Mouse (Mus musculus) liver, embryonic 15.5 days (tissue): ENCODE results near the gene Clybl. TPM values are rescaled to one million over a fixed set of nuclear protein-coding genes. Genes with fewer than 3 reads are reported as not detected.

Source experiments
- ATAC-seq: fragments of 200-750 bp; cut with Nextera tagmentation; 2 replicates; pipeline ENCODE4 v1.8.0; 2017; ENCODE audit warnings: moderate number of reproducible peaks, mild to moderate bottlenecking, moderate library complexity; ENCODE audit not compliant: insufficient read depth
- H3K27ac ChIP-seq: fragments of 300-500 bp; sonication (generic); replicated peaks from 2 replicates; pipeline ENCODE4 v1.5.1; 2015; ENCODE audit warnings: mild to moderate bottlenecking, inconsistent platforms
- H3K27me3 ChIP-seq: fragments of 300-500 bp; sonication (generic); 2 replicates; pipeline ENCODE4 v1.6.1; 2015; ENCODE audit warnings: mild to moderate bottlenecking, inconsistent platforms
- H3K36me3 ChIP-seq: fragments of 300-500 bp; sonication (generic); replicated peaks from 2 replicates; pipeline ENCODE4 v1.6.1; 2015; ENCODE audit warnings: moderate library complexity, mild to moderate bottlenecking, inconsistent platforms
- H3K4me1 ChIP-seq: fragments of 300-500 bp; sonication (generic); replicated peaks from 2 replicates; pipeline ENCODE4 v1.6.1; 2015; ENCODE audit warnings: inconsistent platforms
- H3K4me2 ChIP-seq: fragments of 300-500 bp; sonication (generic); 2 replicates; pipeline ENCODE4 v1.6.1; 2015; ENCODE audit warnings: moderate library complexity, mild to moderate bottlenecking, inconsistent platforms
- H3K4me3 ChIP-seq: fragments of 300-500 bp; sonication (generic); replicated peaks from 2 replicates; pipeline ENCODE4 v1.5.1; 2015; ENCODE audit warnings: mild to moderate bottlenecking, inconsistent platforms
- H3K9ac ChIP-seq: fragments of 300-500 bp; sonication (generic); 2 replicates; pipeline ENCODE4 v1.6.1; 2015; ENCODE audit warnings: moderate library complexity, mild to moderate bottlenecking, inconsistent platforms
- H3K9me3 ChIP-seq: fragments of 300-500 bp; sonication (generic); replicated peaks from 2 replicates; pipeline ENCODE4 v1.6.1; 2016; ENCODE audit warnings: inconsistent platforms
- WGBS: fragments of 180-500 bp; shearing (Covaris S2); methylation state at CpG from one replicate; pipeline ENCODE4 v1.1.7; 2015; ENCODE audit warnings: mixed read lengths; ENCODE audit not compliant: insufficient replicate concordance; 5-methylcytosine and 5-hydroxymethylcytosine counted together
- polyA plus RNA-seq: library from polyadenylated mRNA; unstranded; fragments of >200 nt; fragmentation: Nextera tagmentation; extraction: Ambion mirVana; gene quantifications from 2 replicates; pipeline ENCODE4 v1.2.1, GENCODE M21; 2015

Gene Clybl
- polyA plus RNA-seq, 1 experiment from 2014 or later, result 23.6 TPM

- Histone ChIP-seq H3K4me2 (no peak overlapping the region), H3K27me3 (peaks cover 24% of the 10 kb centered on the region), H3K36me3 (no peaks in the 10 kb centered on the region), H3K9ac (no peak overlapping the region), H3K27ac (no peak overlapping the region), H3K4me3 (no peak overlapping the region), H3K4me1 (no peaks in the 10 kb centered on the region), H3K9me3 (no peaks in the 10 kb centered on the region)
- ATAC-seq, result no peak
Measured at GRCm38 (mm10) chr14:122251346-122251745, 69.8 kb downstream of the Clybl start.

DNA sequence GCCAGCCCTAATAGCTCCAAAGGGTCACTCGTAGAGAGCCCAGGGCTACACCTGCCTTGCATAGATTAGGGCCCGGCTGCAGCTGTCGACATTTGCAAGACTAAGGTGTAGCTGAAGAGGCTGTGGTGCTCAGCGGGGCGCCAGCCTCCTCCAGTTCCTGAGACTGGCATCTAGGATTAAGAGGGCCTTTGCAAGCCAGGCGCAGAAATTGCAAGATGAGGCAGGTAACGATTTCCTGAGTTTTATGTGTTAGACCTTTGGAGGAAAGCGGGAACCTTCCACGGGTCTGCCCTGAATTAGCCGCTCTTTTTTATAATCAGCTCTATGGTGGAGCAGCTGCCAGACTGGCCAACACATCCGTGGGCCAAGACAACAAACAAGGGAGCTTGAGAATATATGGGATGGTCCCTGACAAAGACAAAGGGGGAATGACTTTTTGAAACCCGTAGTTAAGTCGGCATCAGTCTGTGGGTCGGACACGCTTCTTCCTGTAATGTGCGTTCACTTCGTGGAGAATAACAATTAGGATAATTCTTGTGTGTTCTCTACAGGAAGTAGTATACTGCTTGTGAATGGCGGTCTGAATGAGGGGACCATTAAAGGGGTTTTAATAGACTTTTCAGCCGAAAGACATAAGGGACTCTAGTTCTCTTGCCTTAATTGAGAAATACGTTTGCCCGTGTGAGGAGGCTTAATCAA lies 74.2 kb downstream of the Clybl start:
- Histone ChIP-seq H3K27ac (no peak overlapping the region), H3K4me3 (no peak overlapping the region), H3K9ac (no peak overlapping the region), H3K36me3 (no peaks in the 10 kb centered on the region), H3K27me3 (peaks cover 44% of the 10 kb centered on the region), H3K4me2 (no peak overlapping the region), H3K4me1 (no peaks in the 10 kb centered on the region), H3K9me3 (no peaks in the 10 kb centered on the region)
- 13% methylated on average over 21 of the region's 21 CpGs for WGBS
- ATAC-seq, result no peak

GRCm38 (mm10) chr14:122256261-122256634 lies 74.7 kb downstream of the Clybl start:
- H3K4me3 ChIP-seq, result no peak overlapping the region
- peaks cover 44% of the 10 kb centered on the region for H3K27me3 ChIP-seq
- no peak overlapping the region for H3K9ac ChIP-seq
- no peak for ATAC-seq
- H3K4me1 ChIP-seq, result no peaks in the 10 kb centered on the region
- H3K36me3 ChIP-seq, result no peaks in the 10 kb centered on the region
- no peak overlapping the region for H3K27ac ChIP-seq
- H3K9me3 ChIP-seq, result no peaks in the 10 kb centered on the region
- 34% methylated on average over 8 of the region's 8 CpGs for WGBS
- H3K4me2 ChIP-seq, result no peak overlapping the region

- Histone ChIP-seq H3K4me3 (no peak overlapping the region), H3K36me3 (no peaks in the 10 kb centered on the region), H3K4me2 (no peak overlapping the region), H3K27ac (no peak overlapping the region), H3K4me1 (no peaks in the 10 kb centered on the region), H3K9ac (no peak overlapping the region), H3K27me3 (peaks cover 44% of the 10 kb centered on the region), H3K9me3 (no peaks in the 10 kb centered on the region)
- 65% methylated on average over 5 of the region's 5 CpGs for WGBS
- no peak for ATAC-seq
Measured at GRCm38 (mm10) chr14:122258297-122258696, 76.8 kb downstream of the Clybl start.

GRCm38 (mm10) chr14:122261250-122261649 lies 79.7 kb downstream of the Clybl start:
- Histone ChIP-seq H3K27me3 (peaks cover 20% of the 10 kb centered on the region), H3K4me1 (no peaks in the 10 kb centered on the region), H3K4me2 (no peak overlapping the region), H3K9ac (no peak overlapping the region), H3K9me3 (no peaks in the 10 kb centered on the region), H3K4me3 (no peak overlapping the region), H3K36me3 (no peaks in the 10 kb centered on the region), H3K27ac (no peak overlapping the region)
- 33% methylated on average over 1 of the region's 1 CpGs for WGBS
- ATAC-seq, result no peak

GRCm38 (mm10) chr14:122262851-122263659 lies 81.6 kb downstream of the Clybl start:
- Histone ChIP-seq H3K4me2 (no peak overlapping the region), H3K9ac (no peak overlapping the region), H3K36me3 (no peaks in the 10 kb centered on the region), H3K4me3 (no peak overlapping the region), H3K4me1 (no peaks in the 10 kb centered on the region), H3K27ac (no peak overlapping the region), H3K27me3 (peaks cover 5% of the 10 kb centered on the region; the same call in 1 of the 2 replicates), H3K9me3 (no peaks in the 10 kb centered on the region)
- ATAC-seq, result no peak
- 52% methylated on average over 16 of the region's 16 CpGs for whole genome bisulfite sequencing

- H3K36me3 ChIP-seq, result no peaks in the 10 kb centered on the region
- H3K4me2 ChIP-seq, result no peak overlapping the region
- H3K27me3 ChIP-seq, result no peaks in the 10 kb centered on the region
- H3K27ac ChIP-seq, result no peak overlapping the region
- WGBS, result 71% methylated on average over 7 of the region's 7 CpGs
- no peaks in the 10 kb centered on the region for H3K4me1 ChIP-seq
- no peaks in the 10 kb centered on the region for H3K9me3 ChIP-seq
- H3K4me3 ChIP-seq, result no peak overlapping the region
- H3K9ac ChIP-seq, result no peak overlapping the region
- ATAC-seq, result no peak
Measured at GRCm38 (mm10) chr14:122265214-122265613, 83.7 kb downstream of the Clybl start.

GRCm38 (mm10) chr14:122267590-122267989 lies 86.1 kb downstream of the Clybl start:
- H3K4me1 ChIP-seq, result no peaks in the 10 kb centered on the region
- H3K4me3 ChIP-seq, result no peak overlapping the region
- no peaks in the 10 kb centered on the region for H3K36me3 ChIP-seq
- no peaks in the 10 kb centered on the region for H3K27me3 ChIP-seq
- no peak overlapping the region for H3K4me2 ChIP-seq
- WGBS, result 30% methylated on average over 4 of the region's 4 CpGs
- no peak overlapping the region for H3K9ac ChIP-seq
- H3K9me3 ChIP-seq, result no peaks in the 10 kb centered on the region
- H3K27ac ChIP-seq, result no peak overlapping the region
- no peak for ATAC-seq

- Histone ChIP-seq H3K27me3 (no peaks in the 10 kb centered on the region), H3K9ac (no peak overlapping the region), H3K9me3 (no peaks in the 10 kb centered on the region), H3K36me3 (no peaks in the 10 kb centered on the region), H3K4me2 (no peak overlapping the region), H3K27ac (no peak overlapping the region), H3K4me1 (no peaks in the 10 kb centered on the region), H3K4me3 (no peak overlapping the region)
- WGBS, result 49% methylated on average over 14 of the region's 14 CpGs
- no peak for ATAC-seq
Measured at GRCm38 (mm10) chr14:122271104-122271746, 89.7 kb downstream of the Clybl start.

DNA sequence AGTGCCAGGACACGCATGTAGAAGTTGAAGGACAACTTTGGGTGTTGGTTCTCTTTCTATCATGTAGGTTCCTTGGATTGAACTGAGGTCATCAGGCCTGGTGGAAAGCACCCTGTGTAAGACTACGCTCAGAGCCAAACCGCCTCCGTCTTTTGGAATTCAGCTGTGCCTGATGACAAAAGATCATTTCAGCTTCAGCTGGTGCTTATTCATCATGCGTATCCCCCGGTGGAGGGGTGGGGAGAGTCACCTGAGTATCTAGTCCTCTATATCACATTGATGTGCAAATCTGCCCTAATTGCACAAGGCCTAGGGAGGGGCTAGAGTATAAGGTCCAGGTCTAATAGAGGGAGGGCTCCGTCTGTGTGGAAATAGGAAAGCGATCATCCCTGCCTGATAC lies 95.6 kb downstream of the Clybl start:
- Histone ChIP-seq H3K27me3 (no peaks in the 10 kb centered on the region), H3K27ac (no peak overlapping the region), H3K4me3 (no peak overlapping the region), H3K4me2 (no peak overlapping the region), H3K4me1 (no peaks in the 10 kb centered on the region), H3K9me3 (no peaks in the 10 kb centered on the region), H3K9ac (no peak overlapping the region), H3K36me3 (no peaks in the 10 kb centered on the region)
- WGBS, result 80% methylated on average over 8 of the region's 8 CpGs
- no peak for ATAC-seq

- H3K27ac ChIP-seq, result no peak overlapping the region
- H3K4me2 ChIP-seq, result no peak overlapping the region
- no peak for ATAC-seq
- H3K27me3 ChIP-seq, result no peaks in the 10 kb centered on the region
- no peaks in the 10 kb centered on the region for H3K9me3 ChIP-seq
- H3K9ac ChIP-seq, result no peak overlapping the region
- no peak overlapping the region for H3K4me3 ChIP-seq
- H3K4me1 ChIP-seq, result no peaks in the 10 kb centered on the region
- no peaks in the 10 kb centered on the region for H3K36me3 ChIP-seq
- WGBS, result 68% methylated on average over 16 of the region's 16 CpGs
Measured at GRCm38 (mm10) chr14:122279462-122280308, 98.2 kb downstream of the Clybl start.
